Mouse (Mus musculus): ENCODE data around the gene Rmnd5b. TPM values are rescaled to one million over a fixed set of nuclear protein-coding genes. Genes with fewer than 3 reads are reported as not detected.

Rmnd5b gene
- polyA plus RNA-seq, 1 experiment = 123 TPM

- Histone ChIP-seq H3K27me3 (ENCODE audit: control insufficient read depth, insufficient read depth, low read length) (no peaks in the 10 kb centered on the region), H3K4me1 (replicated peaks; ENCODE audit: control insufficient read depth, insufficient read depth, low read length) (peaks cover 6% of the 10 kb centered on the region), H3K36me3 (ENCODE audit: control insufficient read depth, insufficient read depth, low read length) (peaks cover 54% of the 10 kb centered on the region), H3K27ac (ENCODE audit: control insufficient read depth, insufficient read depth, low read length) (no peak overlapping the region), H3K4me3 (ENCODE audit: control insufficient read depth, insufficient read depth, low read length) (no peak overlapping the region)
- WGBS = 96% methylated on average over 9 of the region's 9 CpGs
- TF ChIP-seq CTCF (IDR thresholded peaks at IDR 0.05; ENCODE audit: borderline replicate concordance, control insufficient read depth, extremely low read depth, insufficient read depth, low read length, poor library complexity) (no peak), POLR2A (IDR thresholded peaks at IDR 0.05; ENCODE audit: control insufficient read depth, extremely low read depth, insufficient read depth, low read length, poor library complexity) (no peak)
- DNase-seq = no peak
Observed at GRCm38 (mm10) chr11:51627425-51627824, 8.3 kb downstream of the Rmnd5b start.

GRCm38 (mm10) chr11:51625187-51625820, 10.4 kb downstream of the Rmnd5b start:
- H3K27ac ChIP-seq (ENCODE audit: control insufficient read depth, insufficient read depth, low read length) = no peak overlapping the region
- peaks cover 2% of the 10 kb centered on the region for H3K4me1 ChIP-seq (replicated peaks; ENCODE audit: control insufficient read depth, insufficient read depth, low read length)
- no peaks in the 10 kb centered on the region for H3K27me3 ChIP-seq (ENCODE audit: control insufficient read depth, insufficient read depth, low read length)
- no peak overlapping the region for H3K4me3 ChIP-seq (ENCODE audit: control insufficient read depth, insufficient read depth, low read length)
- no peak for DNase-seq
- TF ChIP-seq CTCF (IDR thresholded peaks at IDR 0.05; ENCODE audit: borderline replicate concordance, control insufficient read depth, extremely low read depth, insufficient read depth, low read length, poor library complexity) (no peak), POLR2A (IDR thresholded peaks at IDR 0.05; ENCODE audit: control insufficient read depth, extremely low read depth, insufficient read depth, low read length, poor library complexity) (no peak)
- H3K36me3 ChIP-seq (ENCODE audit: control insufficient read depth, insufficient read depth, low read length) = peaks cover 54% of the 10 kb centered on the region
- 90% methylated on average over 5 of the region's 5 CpGs for WGBS

- Histone ChIP-seq H3K4me3 (ENCODE audit: control insufficient read depth, insufficient read depth, low read length) (no peak overlapping the region), H3K27ac (ENCODE audit: control insufficient read depth, insufficient read depth, low read length) (no peak overlapping the region), H3K4me1 (replicated peaks; ENCODE audit: control insufficient read depth, insufficient read depth, low read length) (peaks cover 6% of the 10 kb centered on the region), H3K36me3 (ENCODE audit: control insufficient read depth, insufficient read depth, low read length) (peaks cover 44% of the 10 kb centered on the region), H3K27me3 (ENCODE audit: control insufficient read depth, insufficient read depth, low read length) (no peaks in the 10 kb centered on the region)
- no peak for DNase-seq
- 91% methylated on average over 7 of the region's 7 CpGs for WGBS
- TF ChIP-seq CTCF (IDR thresholded peaks at IDR 0.05; ENCODE audit: borderline replicate concordance, control insufficient read depth, extremely low read depth, insufficient read depth, low read length, poor library complexity) = no peak
- no peak for TF ChIP-seq POLR2A (IDR thresholded peaks at IDR 0.05; ENCODE audit: control insufficient read depth, extremely low read depth, insufficient read depth, low read length, poor library complexity)
Observed at GRCm38 (mm10) chr11:51622971-51623491, 12.7 kb downstream of the Rmnd5b start.

GRCm38 (mm10) chr11:51621776-51622175, 13.9 kb downstream of the Rmnd5b start:
- H3K27ac ChIP-seq (ENCODE audit: control insufficient read depth, insufficient read depth, low read length) = no peak overlapping the region
- H3K36me3 ChIP-seq (ENCODE audit: control insufficient read depth, insufficient read depth, low read length) = peaks cover 32% of the 10 kb centered on the region
- TF ChIP-seq CTCF (IDR thresholded peaks at IDR 0.05; ENCODE audit: borderline replicate concordance, control insufficient read depth, extremely low read depth, insufficient read depth, low read length, poor library complexity) = no peak
- TF ChIP-seq POLR2A (IDR thresholded peaks at IDR 0.05; ENCODE audit: control insufficient read depth, extremely low read depth, insufficient read depth, low read length, poor library complexity) = no peak
- H3K4me3 ChIP-seq (ENCODE audit: control insufficient read depth, insufficient read depth, low read length) = no peak overlapping the region
- WGBS = 97% methylated on average over 2 of the region's 2 CpGs
- DNase-seq = no peak
- H3K27me3 ChIP-seq (ENCODE audit: control insufficient read depth, insufficient read depth, low read length) = no peaks in the 10 kb centered on the region
- H3K4me1 ChIP-seq (replicated peaks; ENCODE audit: control insufficient read depth, insufficient read depth, low read length) = peaks cover 6% of the 10 kb centered on the region

DNA sequence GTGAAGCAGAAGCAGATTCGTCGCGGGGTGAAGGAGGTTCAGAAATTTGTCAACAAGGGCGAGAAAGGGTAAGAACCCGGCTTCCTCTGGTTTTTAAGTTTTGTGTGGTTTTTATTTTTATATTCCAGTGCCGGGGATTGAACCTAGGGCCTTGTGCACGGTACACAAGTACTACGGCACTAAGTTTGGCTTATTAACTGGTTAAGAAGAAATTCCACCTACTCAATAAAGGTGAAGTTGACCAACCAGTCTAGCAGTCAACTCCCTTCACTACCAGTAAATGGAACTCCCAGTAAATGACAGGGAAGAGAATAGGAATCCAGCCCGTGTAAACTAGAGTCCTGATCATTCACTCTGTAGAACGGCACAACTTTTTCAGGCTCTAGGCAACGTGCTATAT, 15.6 kb downstream of the Rmnd5b start:
- peak overlapping the region; percentile 100 for H3K4me3 ChIP-seq (ENCODE audit: control insufficient read depth, insufficient read depth, low read length)
- H3K4me1 ChIP-seq (replicated peaks; ENCODE audit: control insufficient read depth, insufficient read depth, low read length) = peaks cover 10% of the 10 kb centered on the region
- H3K27ac ChIP-seq (ENCODE audit: control insufficient read depth, insufficient read depth, low read length) = no peak overlapping the region
- under 1% methylated on average over 11 of the region's 11 CpGs for WGBS
- TF ChIP-seq POLR2A (IDR thresholded peaks at IDR 0.05; ENCODE audit: control insufficient read depth, extremely low read depth, insufficient read depth, low read length, poor library complexity) = no peak
- TF ChIP-seq CTCF (IDR thresholded peaks at IDR 0.05; ENCODE audit: borderline replicate concordance, control insufficient read depth, extremely low read depth, insufficient read depth, low read length, poor library complexity) = no peak
- peaks cover 21% of the 10 kb centered on the region for H3K36me3 ChIP-seq (ENCODE audit: control insufficient read depth, insufficient read depth, low read length)
- H3K27me3 ChIP-seq (ENCODE audit: control insufficient read depth, insufficient read depth, low read length) = no peaks in the 10 kb centered on the region
- DNase-seq = no peak

- under 1% methylated on average over 51 of the region's 51 CpGs for WGBS
Observed at GRCm38 (mm10) chr11:51619409-51620060, 16.2 kb downstream of the Rmnd5b start, which contains the start of gene Nhp2. Gene Nhp2 (plus strand): TSS chr11:51619735.

More at GRCm38 (mm10) chr11:51619409-51620060, 16.2 kb downstream of the Rmnd5b start, which contains the start of gene Nhp2:
- H3K36me3 ChIP-seq (ENCODE audit: control insufficient read depth, insufficient read depth, low read length) = peaks cover 15% of the 10 kb centered on the region
- peaks cover 15% of the 10 kb centered on the region for H3K4me1 ChIP-seq (replicated peaks; ENCODE audit: control insufficient read depth, insufficient read depth, low read length)
- TF ChIP-seq POLR2A (IDR thresholded peaks at IDR 0.05; ENCODE audit: control insufficient read depth, extremely low read depth, insufficient read depth, low read length, poor library complexity) = peak; percentile 48; the same call in 1 of the 2 replicates
- 0 out of 2 replicates have a peak, but pooled peaks have one; percentile 24 for TF ChIP-seq CTCF (IDR thresholded peaks at IDR 0.05; ENCODE audit: borderline replicate concordance, control insufficient read depth, extremely low read depth, insufficient read depth, low read length, poor library complexity)
- peak within 1 kb of the TSS; percentile 26; the same call in 1 of the 2 replicates for H3K27ac ChIP-seq (ENCODE audit: control insufficient read depth, insufficient read depth, low read length)
- H3K27me3 ChIP-seq (ENCODE audit: control insufficient read depth, insufficient read depth, low read length) = no peaks in the 10 kb centered on the region
- peak; percentile 84 for DNase-seq
- H3K4me3 ChIP-seq (ENCODE audit: control insufficient read depth, insufficient read depth, low read length) = peak within 1 kb of the TSS; percentile 100

All from thymus, adult 2 months (tissue).